Mouse (Mus musculus): ENCODE results near the gene Pygb.

GRCm38 (mm10) chr2:150808381-150808780 lies 21.8 kb downstream of the Pygb start:
- TF ChIP-seq CTCF (IDR thresholded peaks at IDR 0.05; ENCODE audit: low read depth) (no peak), EP300 (IDR thresholded peaks at IDR 0.05; ENCODE audit: low read depth) (no peak)

All from heart, postnatal 0 days (tissue).